Mouse (Mus musculus) CH12.LX (cell line): ENCODE measurements around the gene Il1r2. TPM values are rescaled to one million over a fixed set of nuclear protein-coding genes. Genes with fewer than 3 reads are reported as not detected.

Experiments used
- DNase-seq: peaks from one replicate; pipeline ENCODE4 v3.0.0-alpha.2; 2013; ENCODE audit errors: extremely low read depth
- H3K27ac ChIP-seq: 2 replicates; pipeline ENCODE4 v1.5.1; 2012; ENCODE audit warnings: low read depth, mild to moderate bottlenecking, control low read depth, moderate library complexity; ENCODE audit not compliant: insufficient read depth
- H3K27me3 ChIP-seq: replicated peaks from 2 replicates; pipeline ENCODE3; 2012; ENCODE audit warnings: inconsistent platforms
- H3K36me3 ChIP-seq, 2 experiments: replicated peaks in 1 of 2; 2 replicates each; pipeline versions ENCODE3 to v1.6.1; 2012; ENCODE audit warnings: inconsistent platforms in 1 of 2, low read length in 1 of 2, mild to moderate bottlenecking in 1 of 2, mixed read lengths in 1 of 2, moderate library complexity in 1 of 2; ENCODE audit not compliant: control insufficient read depth in 1 of 2, insufficient read depth in 1 of 2
- H3K4me1 ChIP-seq, 2 experiments: 2 replicates each; pipeline ENCODE4 v1.6.1; 2012; ENCODE audit warnings: inconsistent platforms in 1 of 2, moderate library complexity in 1 of 2; ENCODE audit not compliant: insufficient read depth in 2 of 2, control insufficient read depth in 1 of 2
- H3K4me2 ChIP-seq: 2 replicates; pipeline ENCODE4 v1.6.1; 2012; ENCODE audit warnings: low read depth, mild to moderate bottlenecking, control low read depth; ENCODE audit not compliant: poor library complexity, insufficient read depth, severe bottlenecking
- H3K4me3 ChIP-seq, 3 experiments: fragments of 150-350 bp in 1 of 3; sonication (generic) in 1 of 3; replicated peaks in 1 of 3; 2 replicates each; pipeline versions ENCODE3 to v1.5.1; 2011 to 2012; ENCODE audit warnings: low read depth in 2 of 3, low read length in 2 of 3, mild to moderate bottlenecking in 2 of 3, moderate library complexity in 2 of 3, control low read depth in 1 of 3, improper control_type of control experiment in 1 of 3, inconsistent platforms in 1 of 3, mixed read lengths in 1 of 3; ENCODE audit not compliant: poor library complexity in 1 of 3
- H3K79me2 ChIP-seq: replicated peaks from 2 replicates; pipeline ENCODE4 v1.6.1; 2012; ENCODE audit warnings: mild to moderate bottlenecking, moderate library complexity; ENCODE audit not compliant: control insufficient read depth, poor library complexity, insufficient read depth, severe bottlenecking; ENCODE audit errors: extremely low read depth
- H3K9ac ChIP-seq: 2 replicates; pipeline ENCODE4 v1.6.1; 2012; ENCODE audit warnings: low read depth, mild to moderate bottlenecking, control low read depth, moderate library complexity; ENCODE audit not compliant: insufficient read depth
- H3K9me3 ChIP-seq: replicated peaks from 2 replicates; pipeline ENCODE3; 2012; ENCODE audit warnings: low read length, inconsistent platforms, mixed read lengths
- CTCF ChIP-seq, 2 experiments: IDR thresholded peaks in 1 of 2; conservative IDR thresholded peaks in 1 of 2; 2 replicates each; pipeline ENCODE4 v1.5.1; 2011 to 2012; ENCODE audit warnings: low read depth in 2 of 2, low read length in 2 of 2, improper control_type of control experiment in 1 of 2, inconsistent platforms in 1 of 2, mild to moderate bottlenecking in 1 of 2, moderate library complexity in 1 of 2
- EP300 ChIP-seq: IDR thresholded peaks from 2 replicates; pipeline ENCODE4 v1.6.1; 2011; ENCODE audit warnings: low read length, improper control_type of control experiment
- GABPA ChIP-seq: IDR thresholded peaks from 2 replicates; pipeline ENCODE4 v1.6.1; 2012; ENCODE audit warnings: low read depth, low read length, improper control_type of control experiment, inconsistent platforms; ENCODE audit not compliant: insufficient replicate concordance
- HCFC1 ChIP-seq: IDR thresholded peaks from 2 replicates; pipeline ENCODE4 v1.6.1; 2012; ENCODE audit warnings: low read depth, mild to moderate bottlenecking, inconsistent platforms, low read length, improper control_type of control experiment
- MAX ChIP-seq: IDR thresholded peaks from 2 replicates; pipeline ENCODE4 v1.6.1; 2011; ENCODE audit warnings: low read length, improper control_type of control experiment
- MEF2A ChIP-seq: IDR thresholded peaks from 2 replicates; pipeline ENCODE4 v1.6.1; 2014; ENCODE audit warnings: low read depth, mild to moderate bottlenecking, inconsistent platforms, low read length, improper control_type of control experiment, borderline replicate concordance
- NRF1 ChIP-seq: IDR thresholded peaks from 2 replicates; pipeline ENCODE4 v1.6.1; 2014; ENCODE audit warnings: low read depth, mild to moderate bottlenecking, inconsistent platforms, low read length, improper control_type of control experiment, moderate library complexity
- PAX5 ChIP-seq: IDR thresholded peaks from 2 replicates; pipeline ENCODE4 v1.6.1; 2012; ENCODE audit warnings: low read length, inconsistent platforms, mixed read lengths
- POLR2A ChIP-seq: IDR thresholded peaks from 2 replicates; pipeline ENCODE4 v1.6.1; 2011; ENCODE audit warnings: low read depth, mild to moderate bottlenecking, improper control_type of control experiment, low read length
- POLR2AphosphoS2 ChIP-seq: IDR thresholded peaks from 2 replicates; pipeline ENCODE4 v1.6.1; 2011; ENCODE audit warnings: low read depth, low read length, improper control_type of control experiment
- RAD21 ChIP-seq: IDR thresholded peaks from 2 replicates; pipeline ENCODE4 v1.6.1; 2011; ENCODE audit warnings: low read depth, mild to moderate bottlenecking, low read length, improper control_type of control experiment, moderate library complexity
- RCOR1 ChIP-seq: conservative IDR thresholded peaks from 2 replicates; pipeline ENCODE4 v1.6.1; 2012; ENCODE audit warnings: low read depth, mild to moderate bottlenecking, inconsistent platforms, low read length, improper control_type of control experiment
- SIN3A ChIP-seq: IDR thresholded peaks from 2 replicates; pipeline ENCODE4 v1.6.1; 2012; ENCODE audit warnings: low read length, improper control_type of control experiment, inconsistent platforms
- SMC3 ChIP-seq: IDR thresholded peaks from 2 replicates; pipeline ENCODE4 v1.6.1; 2011; ENCODE audit warnings: low read depth, low read length, improper control_type of control experiment
- TCF12 ChIP-seq: IDR thresholded peaks from 2 replicates; pipeline ENCODE4 v1.6.1; 2014; ENCODE audit warnings: low read depth, mild to moderate bottlenecking, inconsistent platforms, low read length, improper control_type of control experiment
- USF1 ChIP-seq: IDR thresholded peaks from 2 replicates; pipeline ENCODE4 v1.6.1; 2014; ENCODE audit warnings: low read depth, mild to moderate bottlenecking, inconsistent platforms, low read length, improper control_type of control experiment
- ZC3H11A ChIP-seq: IDR thresholded peaks from 2 replicates; pipeline ENCODE4 v1.6.1; 2012; ENCODE audit warnings: low read depth, mild to moderate bottlenecking, inconsistent platforms, low read length, improper control_type of control experiment
- ZKSCAN1 ChIP-seq: IDR thresholded peaks from 2 replicates; pipeline ENCODE4 v1.6.1; 2012; ENCODE audit warnings: low read depth, inconsistent platforms, low read length, improper control_type of control experiment, borderline replicate concordance
- ZMIZ1 ChIP-seq: IDR thresholded peaks from 2 replicates; pipeline ENCODE4 v1.6.1; 2012; ENCODE audit warnings: low read depth, mild to moderate bottlenecking, inconsistent platforms, low read length, improper control_type of control experiment
- dilution Hi-C: fragments of 300-500 bp; cut with MboI; formaldehyde crosslinking; loops from 2 replicates; pipeline ENCODE4 v1.14.3; 2020; ENCODE audit warnings: low sequenced_read_pairs; ENCODE audit not compliant: extremely low pct_unique_long_range_greater_than_20kb, extremely low pct_ligation_motif_present
- in situ Hi-C: fragments of 300-500 bp; cut with MboI; formaldehyde crosslinking; loops from 3 replicates; pipeline ENCODE4 v1.14.3; 2019; ENCODE audit warnings: low sequenced_read_pairs, low pct_ligation_motif_present, low pct_unique_long_range_greater_than_20kb, mixed read lengths
- polyA plus RNA-seq: library from polyadenylated mRNA; unstranded; fragments of >175 nt; gene quantifications from 2 replicates; pipeline ENCODE4 v1.2.1, GENCODE M21; 2012; ENCODE audit warnings: low read depth; ENCODE audit not compliant: insufficient read length
- total RNA-seq, 2 experiments: library from RNA; depleted of rRNA; stranded (reverse); fragments of 300-350 nt in 1 of 2; fragments of >200 nt in 1 of 2; gene quantifications; 2 replicates each; pipeline ENCODE4 v1.2.3; 2012 to 2014

The Il1r2 gene
- total and polyA plus RNA-seq, 3 experiments: 0.13 to 2.2 (median 1.1) TPM

DNA sequence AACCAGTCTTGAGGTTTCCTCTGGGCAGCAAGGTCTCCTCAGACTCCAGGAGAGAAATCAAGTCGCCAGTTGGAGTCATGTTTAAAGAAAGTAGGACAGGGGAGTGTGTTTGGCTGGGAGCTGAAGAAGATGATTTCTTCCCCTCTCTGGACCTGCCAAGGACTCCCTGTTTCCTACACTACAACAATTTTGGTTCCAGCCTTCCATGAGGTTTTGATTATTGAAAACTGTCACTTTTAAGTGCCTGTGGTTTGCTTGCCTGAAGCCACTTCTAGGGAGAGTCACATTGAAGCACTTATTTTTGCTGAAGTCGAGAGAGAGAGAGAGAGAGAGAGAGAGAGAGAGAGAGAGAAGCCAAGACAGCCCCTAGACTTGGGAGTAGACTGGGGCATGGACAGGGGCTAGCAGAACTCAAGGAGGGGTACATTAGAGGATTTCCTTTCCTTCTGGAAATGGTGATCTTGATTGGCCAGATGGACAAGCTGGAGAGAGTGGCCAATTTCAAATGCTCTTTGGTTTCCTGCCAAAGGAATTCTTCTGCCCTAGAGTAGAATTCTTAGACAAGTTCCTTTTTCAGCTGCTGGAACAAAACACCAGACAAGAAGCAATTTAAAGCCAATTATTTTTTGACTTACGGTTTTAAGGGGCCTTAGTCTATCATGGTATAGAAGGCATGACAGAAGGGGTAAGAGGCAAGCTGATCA lies 20.9 kb downstream of the Il1r2 start:
- dilution Hi-C loops: no loop called here
- in situ Hi-C loops: no loop called here
- no peak overlapping the region for H3K9ac ChIP-seq
- no peaks in the 10 kb centered on the region for H3K27me3 ChIP-seq
- no peak for DNase-seq
- H3K4me2 ChIP-seq: no peak overlapping the region
- TF ChIP-seq HCFC1 (no peak), TCF12 (no peak), MEF2A (no peak), EP300 (no peak), POLR2AphosphoS2 (no peak), ZC3H11A (no peak), NRF1 (no peak), RCOR1 (no peak), MAX (no peak), ZMIZ1 (no peak), ZKSCAN1 (no peak), GABPA (no peak), PAX5 (no peak), USF1 (no peak), CTCF (conservative IDR thresholded peaks at IDR 0.05 in 1 of 2, IDR thresholded peaks at IDR 0.05 in 1 of 2; ENCODE audit: low read depth in 2 of 2, low read length in 2 of 2) (no peak)
- no peaks in the 10 kb centered on the region for H3K9me3 ChIP-seq
- H3K4me3 ChIP-seq: no peak overlapping the region
- no peaks in the 10 kb centered on the region for H3K36me3 ChIP-seq
- no peaks in the 10 kb centered on the region for H3K79me2 ChIP-seq
- H3K27ac ChIP-seq: no peak overlapping the region
- peaks cover 0 to 12% of the 10 kb centered on the region in 2 experiments; a peak in 2 of 4 replicates for H3K4me1 ChIP-seq

DNA sequence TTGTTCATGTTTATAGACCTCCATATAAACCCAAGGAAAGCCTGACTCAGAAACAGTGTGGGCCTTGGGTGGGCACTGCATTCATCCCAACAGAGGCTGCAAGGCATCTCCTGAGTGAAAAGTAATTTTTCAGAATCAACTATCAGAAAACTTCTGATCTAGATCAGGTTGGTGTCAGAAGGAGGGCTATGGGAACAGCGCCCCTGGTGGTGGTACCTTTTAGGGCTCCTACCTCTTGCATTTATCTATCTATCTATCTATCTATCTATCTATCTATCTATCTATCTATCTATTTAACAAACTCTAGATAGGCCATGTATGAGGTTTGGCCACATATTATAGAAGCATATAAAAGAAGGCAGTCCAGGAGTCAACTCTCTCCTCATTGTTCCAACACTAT lies 21.7 kb downstream of the Il1r2 start:
- Histone ChIP-seq H3K9me3 (no peaks in the 10 kb centered on the region), H3K9ac (no peak overlapping the region), H3K4me2 (no peak overlapping the region), H3K4me1 (peaks cover 0 to 9% of the 10 kb centered on the region in 2 experiments; a peak in 2 of 4 replicates), H3K27ac (no peak overlapping the region), H3K27me3 (no peaks in the 10 kb centered on the region), H3K79me2 (no peaks in the 10 kb centered on the region), H3K4me3 (no peak overlapping the region), H3K36me3 (no peaks in the 10 kb centered on the region)
- TF ChIP-seq RAD21: peak; percentile 45
- peak; percentile 54 to 63 for TF ChIP-seq CTCF (conservative IDR thresholded peaks at IDR 0.05 in 1 of 2, IDR thresholded peaks at IDR 0.05 in 1 of 2; ENCODE audit: low read depth in 2 of 2, low read length in 2 of 2)
- peak; percentile 12; the same call in 1 of the 2 replicates for TF ChIP-seq SMC3
- TF ChIP-seq POLR2A: no peak
- no peak for TF ChIP-seq SIN3A
- in situ Hi-C loops: no loop called here
- no peak for DNase-seq
- dilution Hi-C loops: no loop called here
